Mouse (Mus musculus) hindbrain, embryonic 15.5 days (tissue): Measurements from ENCODE around the gene Stx4a. TPM values are rescaled to one million over a fixed set of nuclear protein-coding genes. Genes with fewer than 3 reads are reported as not detected.
"Not testable (repeated sequence)": the region's sequence is repeated elsewhere in the genome, so short reads cannot be mapped to it uniquely, and the experiment has no call there.

Source experiments
- ATAC-seq: fragments of 200-750 bp; cut with Nextera tagmentation; 2 replicates; pipeline ENCODE4 v1.8.0; 2017; ENCODE audit warnings: low read depth, moderate number of reproducible peaks, moderate TSS enrichment; ENCODE audit not compliant: low FRiP score
- H3K27ac ChIP-seq: fragments of 300-500 bp; sonication (generic); replicated peaks from 2 replicates; pipeline ENCODE4 v1.5.1; 2015; ENCODE audit warnings: mild to moderate bottlenecking, inconsistent platforms
- H3K27me3 ChIP-seq: fragments of 300-500 bp; sonication (generic); 2 replicates; pipeline ENCODE4 v1.6.1; 2015; ENCODE audit warnings: control low read depth, inconsistent platforms
- H3K36me3 ChIP-seq: fragments of 300-500 bp; sonication (generic); 2 replicates; pipeline ENCODE4 v1.6.1; 2015; ENCODE audit warnings: control low read depth, inconsistent platforms
- H3K4me1 ChIP-seq: fragments of 300-500 bp; sonication (generic); replicated peaks from 2 replicates; pipeline ENCODE4 v1.6.1; 2015; ENCODE audit warnings: control low read depth, inconsistent platforms
- H3K4me2 ChIP-seq: fragments of 300-500 bp; sonication (generic); 2 replicates; pipeline ENCODE4 v1.6.1; 2015; ENCODE audit warnings: moderate library complexity, mild to moderate bottlenecking, inconsistent platforms
- H3K4me3 ChIP-seq: fragments of 300-500 bp; sonication (generic); 2 replicates; pipeline ENCODE4 v1.5.1; 2015; ENCODE audit warnings: mild to moderate bottlenecking, inconsistent platforms
- H3K9ac ChIP-seq: fragments of 300-500 bp; sonication (generic); 2 replicates; pipeline ENCODE4 v1.6.1; 2015; ENCODE audit warnings: inconsistent platforms
- H3K9me3 ChIP-seq: fragments of 300-500 bp; sonication (generic); 2 replicates; pipeline ENCODE4 v1.6.1; 2016; ENCODE audit warnings: control low read depth, inconsistent platforms
- WGBS: fragments of 180-500 bp; shearing (Covaris S2); methylation state at CpG from one replicate; pipeline ENCODE4 v1.1.7; 2015; 5-methylcytosine and 5-hydroxymethylcytosine counted together
- polyA plus RNA-seq: library from polyadenylated mRNA; unstranded; fragments of >200 nt; fragmentation: Nextera tagmentation; extraction: Ambion mirVana; gene quantifications from 2 replicates; pipeline ENCODE4 v1.2.1, GENCODE M21; 2015

Stx4a gene
- polyA plus RNA-seq, 1 experiment from 2014 or later = 21.5 TPM

- no peaks in the 10 kb centered on the region for H3K9me3 ChIP-seq
- H3K36me3 ChIP-seq = peaks cover 10% of the 10 kb centered on the region
- 0% methylated on average over 26 of the region's 26 CpGs for WGBS
- H3K4me1 ChIP-seq = peaks cover 11% of the 10 kb centered on the region
- no peaks in the 10 kb centered on the region for H3K27me3 ChIP-seq
- H3K9ac ChIP-seq = peak within 1 kb of the TSS; percentile 68
- peak; percentile 98 for ATAC-seq
- peak within 1 kb of the TSS; percentile 87 for H3K4me2 ChIP-seq
- peak within 1 kb of the TSS; percentile 82 for H3K4me3 ChIP-seq
- peak within 1 kb of the TSS; percentile 83 for H3K27ac ChIP-seq
Measured at GRCm38 (mm10) chr7:127895442-127895841, 71.3 kb downstream of the Stx4a start, which contains the start of the genes Gm21974 and Vkorc1. Gene Gm21974 (minus strand): TSS chr7:127895454. Gene Vkorc1 (minus strand): TSS chr7:127895617.

- H3K27me3 ChIP-seq, H3K9ac ChIP-seq, H3K36me3 ChIP-seq, H3K9me3 ChIP-seq, ATAC-seq: not testable (repeated sequence)
- peaks cover 11% of the 10 kb centered on the region for H3K4me1 ChIP-seq
- H3K27ac ChIP-seq = 0 out of 2 replicates have a peak overlapping the region, but pooled peaks have one; percentile 51
- peak overlapping the region; percentile 87 for H3K4me2 ChIP-seq
- peak overlapping the region; percentile 82 for H3K4me3 ChIP-seq
- 71% methylated on average over 7 of the region's 7 CpGs for WGBS
Measured at GRCm38 (mm10) chr7:127895891-127896290, 71.8 kb downstream of the Stx4a start.

- ATAC-seq = no peak
- Histone ChIP-seq H3K9me3 (no peaks in the 10 kb centered on the region), H3K4me3 (no peak overlapping the region), H3K9ac (no peak overlapping the region), H3K4me2 (no peak overlapping the region), H3K27ac (no peak overlapping the region), H3K36me3 (peaks cover 10% of the 10 kb centered on the region), H3K27me3 (no peaks in the 10 kb centered on the region), H3K4me1 (peaks cover 11% of the 10 kb centered on the region)
- 57% methylated on average over 13 of the region's 13 CpGs for WGBS
Measured at GRCm38 (mm10) chr7:127896384-127896783, 72.3 kb downstream of the Stx4a start.

GRCm38 (mm10) chr7:127897542-127897941, 73.4 kb downstream of the Stx4a start:
- Histone ChIP-seq H3K4me2 (no peak overlapping the region), H3K4me1 (peaks cover 11% of the 10 kb centered on the region), H3K4me3 (no peak overlapping the region), H3K9ac (no peak overlapping the region), H3K27me3 (no peaks in the 10 kb centered on the region), H3K27ac (no peak overlapping the region), H3K36me3 (peaks cover 8% of the 10 kb centered on the region), H3K9me3 (no peaks in the 10 kb centered on the region)
- WGBS = 92% methylated on average over 7 of the region's 7 CpGs
- no peak for ATAC-seq

- H3K4me1 ChIP-seq = peaks cover 11% of the 10 kb centered on the region
- H3K27ac ChIP-seq = no peak overlapping the region
- no peak overlapping the region for H3K9ac ChIP-seq
- WGBS = 37% methylated on average over 10 of the region's 10 CpGs
- H3K27me3 ChIP-seq = no peaks in the 10 kb centered on the region
- H3K9me3 ChIP-seq = no peaks in the 10 kb centered on the region
- no peak overlapping the region for H3K4me3 ChIP-seq
- H3K4me2 ChIP-seq = no peak overlapping the region
- H3K36me3 ChIP-seq = no peaks in the 10 kb centered on the region
- no peak for ATAC-seq
Measured at GRCm38 (mm10) chr7:127898179-127898956, 74.3 kb downstream of the Stx4a start.

Other genes starting within 250 kb of the Stx4a start
- gene Ccdc189, start 235.7 kb upstream of the Stx4a start, polyA plus RNA-seq = 10.1 and 12.2 TPM in 2 replicates
- gene Rnf40, start 235.5 kb upstream of the Stx4a start, polyA plus RNA-seq = 41.4 and 44.9 TPM in 2 replicates
- gene Zfp629, start 208.5 kb upstream of the Stx4a start, polyA plus RNA-seq = 18.7 and 19.1 TPM in 2 replicates
- 53.2 and 55.1 TPM in 2 replicates for gene Bcl7c, start 115.4 kb upstream of the Stx4a start, polyA plus RNA-seq
- 3.8 and 5.4 TPM in 2 replicates for gene Ctf1, start 111.6 kb upstream of the Stx4a start, polyA plus RNA-seq
- gene Ctf2, start 92.1 kb upstream of the Stx4a start, polyA plus RNA-seq = 0.14 and 0.35 TPM in 2 replicates
- gene Fbxl19, start 79.8 kb upstream of the Stx4a start, polyA plus RNA-seq = 10.0 and 10.5 TPM in 2 replicates
- 9.2 and 10.4 TPM in 2 replicates for gene Orai3, start 54.5 kb upstream of the Stx4a start, polyA plus RNA-seq
- gene Setd1a, start 47.6 kb upstream of the Stx4a start, polyA plus RNA-seq = 20.0 and 20.1 TPM in 2 replicates
- not detected in 2 replicates for gene Gm49388, start 38.7 kb upstream of the Stx4a start, polyA plus RNA-seq
- gene Hsd3b7, start 23.7 kb upstream of the Stx4a start, polyA plus RNA-seq = 9.7 and 10.5 TPM in 2 replicates
- 63.4 and 72.5 TPM in 2 replicates for gene Stx1b, start 255 bp downstream of the Stx4a start, polyA plus RNA-seq
- gene Zfp646, start 51.9 kb downstream of the Stx4a start, polyA plus RNA-seq = 9.3 and 9.8 TPM in 2 replicates
- gene Zfp668, start 52.5 kb downstream of the Stx4a start, polyA plus RNA-seq = 35.1 and 36.9 TPM in 2 replicates
- 1.2 and 1.5 TPM in 2 replicates for gene Prss53, start 66.7 kb downstream of the Stx4a start, polyA plus RNA-seq
- not detected in 2 replicates for gene Gm21974, start 71.2 kb downstream of the Stx4a start, polyA plus RNA-seq
- gene Vkorc1, start 71.3 kb downstream of the Stx4a start, polyA plus RNA-seq = 69.6 and 71.5 TPM in 2 replicates
- 61.6 and 65.4 TPM in 2 replicates for gene Bckdk, start 79.8 kb downstream of the Stx4a start, polyA plus RNA-seq
- 47.3 and 47.7 TPM in 2 replicates for gene Kat8, start 88.2 kb downstream of the Stx4a start, polyA plus RNA-seq
- 0.54 TPM in 2 replicates for gene Prss8, start 105.8 kb downstream of the Stx4a start, polyA plus RNA-seq
- gene Prss36, start 122.4 kb downstream of the Stx4a start, polyA plus RNA-seq = 12.6 and 14.8 TPM in 2 replicates
- gene Fus, start 143.2 kb downstream of the Stx4a start, polyA plus RNA-seq = 357 and 368 TPM in 2 replicates
- gene Pycard, start 169.6 kb downstream of the Stx4a start, polyA plus RNA-seq = 6.7 and 10.3 TPM in 2 replicates
- not detected in 2 replicates for gene Trim72, start 179.7 kb downstream of the Stx4a start, polyA plus RNA-seq
- gene Itgam, start 238.3 kb downstream of the Stx4a start, polyA plus RNA-seq = 1.1 and 1.2 TPM in 2 replicates
- gene Gm49368, start 238.4 kb downstream of the Stx4a start, polyA plus RNA-seq = not detected in 2 replicates